Mouse (Mus musculus): ENCODE data around the gene Krtap20-2. TPM values are rescaled to one million over a fixed set of nuclear protein-coding genes. Genes with fewer than 3 reads are reported as not detected.
"Not testable (repeated sequence)": the region's sequence is repeated elsewhere in the genome, so short reads cannot be mapped to it uniquely, and the experiment has no call there.

Krtap20-2 gene
- polyA plus RNA-seq (2015; fragmentation: Nextera tagmentation; extraction: Ambion mirVana): not detected in 2 replicates

GRCm38 (mm10) chr16:89205561-89205960 lies at the start of gene Krtap20-2:
Krtap20-2 (plus strand) TSS chr16:89205861.
- Histone ChIP-seq H3K9me3 (replicated peaks; ENCODE audit: low read length) (no peaks in the 10 kb centered on the region), H3K27me3 (ENCODE audit: insufficient read depth, low read length) (no peaks in the 10 kb centered on the region), H3K4me3 (replicated peaks; ENCODE audit: low read depth, low read length) (no peak within 1 kb of the TSS), H3K4me2 (ENCODE audit: low read length) (no peak within 1 kb of the TSS), H3K27ac (no peak within 1 kb of the TSS), H3K36me3 (ENCODE audit: insufficient read depth, low read length) (no peaks in the 10 kb centered on the region), H3K9ac (ENCODE audit: low read depth, low read length) (no peak within 1 kb of the TSS), H3K4me1 (replicated peaks; ENCODE audit: insufficient read depth, low read length) (no peaks in the 10 kb centered on the region)
- no peak for TF ChIP-seq CTCF (IDR thresholded peaks at IDR 0.05; ENCODE audit: low read depth)
- DNase-seq (ENCODE audit: low spot score) (no peak), ATAC-seq (replicated peaks; ENCODE audit: low FRiP score, low read depth) (no peak)
- WGBS: 42% methylated on average over 1 of the region's 1 CpGs

- Histone ChIP-seq H3K9ac (ENCODE audit: low read depth, low read length) (no peak within 1 kb of the TSS), H3K4me2 (ENCODE audit: low read length) (no peak within 1 kb of the TSS), H3K9me3 (replicated peaks; ENCODE audit: low read length) (no peaks in the 10 kb centered on the region), H3K27me3 (ENCODE audit: insufficient read depth, low read length) (no peaks in the 10 kb centered on the region), H3K4me1 (replicated peaks; ENCODE audit: insufficient read depth, low read length) (no peaks in the 10 kb centered on the region), H3K27ac (no peak within 1 kb of the TSS), H3K4me3 (replicated peaks; ENCODE audit: low read depth, low read length) (no peak within 1 kb of the TSS), H3K36me3 (ENCODE audit: insufficient read depth, low read length) (no peaks in the 10 kb centered on the region)
- DNase-seq (ENCODE audit: low spot score) (no peak), ATAC-seq (replicated peaks; ENCODE audit: low FRiP score, low read depth) (no peak)
- no peak for TF ChIP-seq CTCF (IDR thresholded peaks at IDR 0.05; ENCODE audit: low read depth)
- WGBS: 90% methylated on average over 4 of the region's 4 CpGs
Measured at GRCm38 (mm10) chr16:89157652-89158051, 48.0 kb upstream of the Krtap20-2 start, which contains the start of gene Gm9789. Gm9789 (plus strand) TSS chr16:89157952.

- ATAC-seq (replicated peaks; ENCODE audit: low FRiP score, low read depth); H3K36me3 ChIP-seq (ENCODE audit: insufficient read depth, low read length); H3K4me3 ChIP-seq (replicated peaks; ENCODE audit: low read depth, low read length): not testable (repeated sequence)
Measured at GRCm38 (mm10) chr16:89169190-89169589, 36.5 kb upstream of the Krtap20-2 start, which contains the start of gene Gm7735. Gm7735 (plus strand) TSS chr16:89169490.

GRCm38 (mm10) chr16:89174435-89174834 lies 31.2 kb upstream of the Krtap20-2 start, which contains the start of gene 1110057P08Rik:
1110057P08Rik (plus strand) TSS chr16:89174735.
- Histone ChIP-seq H3K36me3 (ENCODE audit: insufficient read depth, low read length) (no peaks in the 10 kb centered on the region), H3K4me1 (replicated peaks; ENCODE audit: insufficient read depth, low read length) (no peaks in the 10 kb centered on the region), H3K27me3 (ENCODE audit: insufficient read depth, low read length) (no peaks in the 10 kb centered on the region), H3K9ac (ENCODE audit: low read depth, low read length) (no peak within 1 kb of the TSS), H3K27ac (no peak within 1 kb of the TSS), H3K4me2 (ENCODE audit: low read length) (no peak within 1 kb of the TSS), H3K4me3 (replicated peaks; ENCODE audit: low read depth, low read length) (no peak within 1 kb of the TSS), H3K9me3 (replicated peaks; ENCODE audit: low read length) (no peaks in the 10 kb centered on the region)
- ATAC-seq (replicated peaks; ENCODE audit: low FRiP score, low read depth): no peak
- no peak for TF ChIP-seq CTCF (IDR thresholded peaks at IDR 0.05; ENCODE audit: low read depth)
- no peak for DNase-seq (ENCODE audit: low spot score)
- 77% methylated on average over 2 of the region's 2 CpGs for WGBS

More at GRCm38 (mm10) chr16:89169190-89169589, 36.5 kb upstream of the Krtap20-2 start, which contains the start of gene Gm7735:
- H3K9me3 ChIP-seq (replicated peaks; ENCODE audit: low read length); H3K9ac ChIP-seq (ENCODE audit: low read depth, low read length); H3K27me3 ChIP-seq (ENCODE audit: insufficient read depth, low read length); DNase-seq (ENCODE audit: low spot score); H3K4me2 ChIP-seq (ENCODE audit: low read length); H3K4me1 ChIP-seq (replicated peaks; ENCODE audit: insufficient read depth, low read length); H3K27ac ChIP-seq: not testable (repeated sequence)

- no peaks in the 10 kb centered on the region for H3K36me3 ChIP-seq (ENCODE audit: insufficient read depth, low read length)
- ATAC-seq (replicated peaks; ENCODE audit: low FRiP score, low read depth): no peak
- no peaks in the 10 kb centered on the region for H3K4me1 ChIP-seq (replicated peaks; ENCODE audit: insufficient read depth, low read length)
- H3K27ac ChIP-seq: no peak overlapping the region
- H3K4me3 ChIP-seq (replicated peaks; ENCODE audit: low read depth, low read length): no peak overlapping the region
- H3K9me3 ChIP-seq (replicated peaks; ENCODE audit: low read length): no peaks in the 10 kb centered on the region
- H3K4me2 ChIP-seq (ENCODE audit: low read length): no peak overlapping the region
- H3K27me3 ChIP-seq (ENCODE audit: insufficient read depth, low read length): no peaks in the 10 kb centered on the region
- no peak overlapping the region for H3K9ac ChIP-seq (ENCODE audit: low read depth, low read length)
- TF ChIP-seq CTCF (IDR thresholded peaks at IDR 0.05; ENCODE audit: low read depth): no peak
- DNase-seq (ENCODE audit: low spot score): no peak
- WGBS: 73% methylated on average over 4 of the region's 4 CpGs
Measured at GRCm38 (mm10) chr16:89188621-89189020, 17.0 kb upstream of the Krtap20-2 start.

Other genes starting within 250 kb of the Krtap20-2 start
- not detected in 2 replicates for gene Krtap16-3, start 243.0 kb upstream of the Krtap20-2 start, polyA plus RNA-seq (2015; fragmentation: Nextera tagmentation; extraction: Ambion mirVana)
- not detected in 2 replicates for gene Krtap22-2, start 195.1 kb upstream of the Krtap20-2 start, polyA plus RNA-seq (2015; fragmentation: Nextera tagmentation; extraction: Ambion mirVana)
- not detected in 2 replicates for gene Gm10229, start 190.6 kb upstream of the Krtap20-2 start, polyA plus RNA-seq (2015; fragmentation: Nextera tagmentation; extraction: Ambion mirVana)
- not detected in 2 replicates for gene Krtap6-1, start 174.2 kb upstream of the Krtap20-2 start, polyA plus RNA-seq (2015; fragmentation: Nextera tagmentation; extraction: Ambion mirVana)
- not detected in 2 replicates for gene Gm10228, start 164.4 kb upstream of the Krtap20-2 start, polyA plus RNA-seq (2015; fragmentation: Nextera tagmentation; extraction: Ambion mirVana)
- gene Krtap6-5, start 158.0 kb upstream of the Krtap20-2 start, polyA plus RNA-seq (2015; fragmentation: Nextera tagmentation; extraction: Ambion mirVana): not detected in 2 replicates
- gene 1110025L11Rik, start 141.9 kb upstream of the Krtap20-2 start, polyA plus RNA-seq (2015; fragmentation: Nextera tagmentation; extraction: Ambion mirVana): not detected in 2 replicates
- gene Krtap6-3, start 121.8 kb upstream of the Krtap20-2 start, polyA plus RNA-seq (2015; fragmentation: Nextera tagmentation; extraction: Ambion mirVana): not detected in 2 replicates
- gene Gm6358, start 65.0 kb upstream of the Krtap20-2 start, polyA plus RNA-seq (2015; fragmentation: Nextera tagmentation; extraction: Ambion mirVana): not detected in 2 replicates
- not detected in 2 replicates for gene Gm10061, start 54.8 kb upstream of the Krtap20-2 start, polyA plus RNA-seq (2015; fragmentation: Nextera tagmentation; extraction: Ambion mirVana)
- gene Gm9789, start 47.9 kb upstream of the Krtap20-2 start, polyA plus RNA-seq (2015; fragmentation: Nextera tagmentation; extraction: Ambion mirVana): not detected in 2 replicates
- gene Gm7735, start 36.4 kb upstream of the Krtap20-2 start, polyA plus RNA-seq (2015; fragmentation: Nextera tagmentation; extraction: Ambion mirVana): not detected in 2 replicates
- gene 1110057P08Rik, start 31.1 kb upstream of the Krtap20-2 start, polyA plus RNA-seq (2015; fragmentation: Nextera tagmentation; extraction: Ambion mirVana): not detected in 2 replicates
- not detected in 2 replicates for gene Krtap21-1, start 198.0 kb downstream of the Krtap20-2 start, polyA plus RNA-seq (2015; fragmentation: Nextera tagmentation; extraction: Ambion mirVana)
- not detected in 2 replicates for gene Krtap6-2, start 214.2 kb downstream of the Krtap20-2 start, polyA plus RNA-seq (2015; fragmentation: Nextera tagmentation; extraction: Ambion mirVana)

Measured in kidney, postnatal 0 days (tissue).